Mouse (Mus musculus) embryonic facial prominence, embryonic 14.5 days (tissue): Measurements from ENCODE around the gene Gsdmc4. TPM values are rescaled to one million over a fixed set of nuclear protein-coding genes. Genes with fewer than 3 reads are reported as not detected.
"Not testable (repeated sequence)": the region's sequence is repeated elsewhere in the genome, so short reads cannot be mapped to it uniquely, and the experiment has no call there.

ENCODE experiments used
- ATAC-seq: fragments of 200-750 bp; cut with Nextera tagmentation; 2 replicates; pipeline ENCODE4 v1.8.0; 2017; ENCODE audit warnings: low read depth, moderate number of reproducible peaks, moderate TSS enrichment
- DNase-seq: peaks from one replicate; pipeline ENCODE4 v3.0.0-alpha.2; 2015; ENCODE audit warnings: low spot score
- H3K27ac ChIP-seq: fragments of 300-500 bp; sonication (generic); replicated peaks from 2 replicates; pipeline ENCODE4 v1.5.1; 2014; ENCODE audit warnings: low read depth, mild to moderate bottlenecking, low read length, moderate library complexity
- H3K27me3 ChIP-seq: fragments of 300-500 bp; sonication (generic); replicated peaks from 2 replicates; pipeline ENCODE4 v1.6.1; 2014; ENCODE audit warnings: low read length; ENCODE audit not compliant: control insufficient read depth, insufficient read depth
- H3K36me3 ChIP-seq: fragments of 300-500 bp; sonication (generic); 2 replicates; pipeline ENCODE4 v1.6.1; 2014; ENCODE audit warnings: low read length, mixed read lengths; ENCODE audit not compliant: control insufficient read depth, insufficient read depth
- H3K4me1 ChIP-seq: fragments of 300-500 bp; sonication (generic); 2 replicates; pipeline ENCODE4 v1.6.1; 2014; ENCODE audit warnings: antibody characterized with exemption, low read length; ENCODE audit not compliant: control insufficient read depth, insufficient read depth
- H3K4me2 ChIP-seq: fragments of 300-500 bp; sonication (generic); 2 replicates; pipeline ENCODE4 v1.6.1; 2014; ENCODE audit warnings: low read depth, mild to moderate bottlenecking, low read length, moderate library complexity, mixed read lengths
- H3K4me3 ChIP-seq: fragments of 300-500 bp; sonication (generic); 2 replicates; pipeline ENCODE4 v1.5.1; 2014; ENCODE audit warnings: low read depth, mild to moderate bottlenecking, low read length
- H3K9ac ChIP-seq: fragments of 300-500 bp; sonication (generic); 2 replicates; pipeline ENCODE4 v1.6.1; 2014; ENCODE audit warnings: low read depth, mild to moderate bottlenecking, low read length, moderate library complexity, mixed read lengths
- H3K9me3 ChIP-seq: fragments of 300-500 bp; sonication (generic); 2 replicates; pipeline ENCODE4 v1.6.1; 2016; ENCODE audit warnings: low read length; ENCODE audit not compliant: control insufficient read depth
- WGBS: fragments of 180-500 bp; shearing (Covaris S2); extraction: QIAGEN DNeasy Blood & Tissue Kit; methylation state at CpG from one replicate; pipeline ENCODE4 v1.1.7; 2014; 5-methylcytosine and 5-hydroxymethylcytosine counted together
- polyA plus RNA-seq: library from polyadenylated mRNA; unstranded; fragments of >200 nt; fragmentation: Nextera tagmentation; extraction: Ambion mirVana; gene quantifications from 2 replicates; pipeline ENCODE4 v1.2.1, GENCODE M21; 2014

Gsdmc4 gene
- 0.13 TPM in 1 of 2 replicates, not detected in the other for polyA plus RNA-seq

- not testable (repeated sequence) for H3K36me3 ChIP-seq, ATAC-seq, H3K4me3 ChIP-seq, H3K27ac ChIP-seq, H3K9me3 ChIP-seq, H3K4me1 ChIP-seq, H3K27me3 ChIP-seq, H3K9ac ChIP-seq, H3K4me2 ChIP-seq, DNase-seq
- 82% methylated on average over 2 of the region's 2 CpGs for WGBS
Observed at GRCm38 (mm10) chr15:63912197-63912596, at the start of gene Gsdmc4. Gsdmc4 (minus strand) TSS chr15:63912297.

GRCm38 (mm10) chr15:63960542-63960941, 48.4 kb upstream of the Gsdmc4 start:
- Histone ChIP-seq H3K4me2 (no peak overlapping the region), H3K27ac (no peak overlapping the region), H3K27me3 (no peaks in the 10 kb centered on the region), H3K4me1 (no peaks in the 10 kb centered on the region), H3K9ac (no peak overlapping the region), H3K9me3 (no peaks in the 10 kb centered on the region), H3K36me3 (no peaks in the 10 kb centered on the region), H3K4me3 (no peak overlapping the region)
- DNase-seq (no peak), ATAC-seq (no peak)
- WGBS = 88% methylated on average over 2 of the region's 2 CpGs

GRCm38 (mm10) chr15:63957553-63957952, 45.5 kb upstream of the Gsdmc4 start:
- no peak overlapping the region for H3K4me3 ChIP-seq
- DNase-seq = peak; percentile 3
- no peaks in the 10 kb centered on the region for H3K36me3 ChIP-seq
- H3K27me3 ChIP-seq = no peaks in the 10 kb centered on the region
- no peak overlapping the region for H3K9ac ChIP-seq
- no peak overlapping the region for H3K27ac ChIP-seq
- no peak for ATAC-seq
- no peaks in the 10 kb centered on the region for H3K9me3 ChIP-seq
- no peak overlapping the region for H3K4me2 ChIP-seq
- H3K4me1 ChIP-seq = no peaks in the 10 kb centered on the region

- Histone ChIP-seq H3K27ac (no peak overlapping the region), H3K4me2 (no peak overlapping the region), H3K4me3 (no peak overlapping the region), H3K36me3 (no peaks in the 10 kb centered on the region), H3K9ac (no peak overlapping the region), H3K4me1 (no peaks in the 10 kb centered on the region), H3K9me3 (no peaks in the 10 kb centered on the region), H3K27me3 (no peaks in the 10 kb centered on the region)
- WGBS = 81% methylated on average over 4 of the region's 4 CpGs
- ATAC-seq = no peak
- DNase-seq = peak; percentile 20
Observed at GRCm38 (mm10) chr15:63953256-63953655, 41.2 kb upstream of the Gsdmc4 start.

GRCm38 (mm10) chr15:63941221-63941620, 29.1 kb upstream of the Gsdmc4 start:
- Histone ChIP-seq H3K4me3 (no peak overlapping the region), H3K27ac (no peak overlapping the region), H3K36me3 (peaks cover 49% of the 10 kb centered on the region), H3K4me2 (no peak overlapping the region), H3K27me3 (no peaks in the 10 kb centered on the region), H3K9me3 (no peaks in the 10 kb centered on the region), H3K4me1 (no peaks in the 10 kb centered on the region), H3K9ac (no peak overlapping the region)
- DNase-seq (no peak), ATAC-seq (no peak)
- WGBS = 72% methylated on average over 1 of the region's 1 CpGs

GRCm38 (mm10) chr15:63932656-63933055, 20.6 kb upstream of the Gsdmc4 start:
- WGBS = 98% methylated on average over 1 of the region's 1 CpGs
- Histone ChIP-seq H3K36me3 (peaks cover 54% of the 10 kb centered on the region), H3K9ac (no peak overlapping the region), H3K27ac (no peak overlapping the region), H3K4me1 (no peaks in the 10 kb centered on the region), H3K4me2 (no peak overlapping the region), H3K27me3 (no peaks in the 10 kb centered on the region), H3K9me3 (no peaks in the 10 kb centered on the region), H3K4me3 (no peak overlapping the region)
- ATAC-seq (no peak), DNase-seq (no peak)

GRCm38 (mm10) chr15:63931404-63931803, 19.3 kb upstream of the Gsdmc4 start:
- H3K9me3 ChIP-seq = no peaks in the 10 kb centered on the region
- WGBS = 97% methylated on average over 1 of the region's 1 CpGs
- H3K4me1 ChIP-seq = no peaks in the 10 kb centered on the region
- no peaks in the 10 kb centered on the region for H3K27me3 ChIP-seq
- no peak overlapping the region for H3K9ac ChIP-seq
- no peak overlapping the region for H3K4me2 ChIP-seq
- DNase-seq = no peak
- peaks cover 44% of the 10 kb centered on the region for H3K36me3 ChIP-seq
- H3K27ac ChIP-seq = no peak overlapping the region
- H3K4me3 ChIP-seq = no peak overlapping the region
- no peak for ATAC-seq

GRCm38 (mm10) chr15:63930107-63931041, 18.3 kb upstream of the Gsdmc4 start:
- WGBS = 83% methylated on average over 18 of the region's 18 CpGs
- no peak overlapping the region for H3K9ac ChIP-seq
- no peaks in the 10 kb centered on the region for H3K9me3 ChIP-seq
- H3K36me3 ChIP-seq = peaks cover 39% of the 10 kb centered on the region
- no peak overlapping the region for H3K4me3 ChIP-seq
- DNase-seq (no peak), ATAC-seq (no peak)
- no peaks in the 10 kb centered on the region for H3K4me1 ChIP-seq
- H3K27ac ChIP-seq = no peak overlapping the region
- no peak overlapping the region for H3K4me2 ChIP-seq
- no peaks in the 10 kb centered on the region for H3K27me3 ChIP-seq

- Histone ChIP-seq H3K4me3 (no peak overlapping the region), H3K9ac (no peak overlapping the region), H3K4me2 (no peak overlapping the region), H3K27ac (no peak overlapping the region), H3K27me3 (no peaks in the 10 kb centered on the region), H3K4me1 (no peaks in the 10 kb centered on the region), H3K9me3 (no peaks in the 10 kb centered on the region), H3K36me3 (peaks cover 20% of the 10 kb centered on the region)
- 86% methylated on average over 3 of the region's 3 CpGs for WGBS
- DNase-seq (no peak), ATAC-seq (no peak)
Observed at GRCm38 (mm10) chr15:63926201-63926600, 14.1 kb upstream of the Gsdmc4 start.
